Mouse (Mus musculus) brain, embryonic 14.5 days (tissue): ENCODE results near the gene Hacd4.

ENCODE experiments used
- CTCF ChIP-seq: fragments of 200-500 bp; IDR thresholded peaks from 2 replicates; pipeline ENCODE4 v1.5.1; 2012; ENCODE audit warnings: inconsistent platforms, mild to moderate bottlenecking, moderate library complexity, borderline replicate concordance; ENCODE audit not compliant: insufficient read depth, insufficient read length; ENCODE audit errors: extremely low read depth
- POLR2A ChIP-seq: fragments of 200-500 bp; IDR thresholded peaks from 2 replicates; pipeline ENCODE4 v1.6.1; 2012; ENCODE audit warnings: mild to moderate bottlenecking, inconsistent platforms, borderline replicate concordance; ENCODE audit not compliant: poor library complexity, insufficient read depth, insufficient read length, severe bottlenecking; ENCODE audit errors: extremely low read depth

- no peak for TF ChIP-seq CTCF
- TF ChIP-seq POLR2A: no peak
Observed at GRCm38 (mm10) chr4:88478177-88478808, 39.6 kb upstream of the Hacd4 start.
